Mouse (Mus musculus) adipocyte (in vitro differentiated cells): ENCODE measurements around the gene Nsd1.
A peak's percentile ranks its signal among the peaks of the same experiment; 100 is the strongest.
"Not testable (repeated sequence)": the region's sequence is repeated elsewhere in the genome, so short reads cannot be mapped to it uniquely, and the experiment has no call there.

Experiments used
- DNase-seq: peaks from one replicate; pipeline ENCODE4 v3.0.0-alpha.2; 2016; ENCODE audit warnings: low spot score

The Nsd1 gene

DNA sequence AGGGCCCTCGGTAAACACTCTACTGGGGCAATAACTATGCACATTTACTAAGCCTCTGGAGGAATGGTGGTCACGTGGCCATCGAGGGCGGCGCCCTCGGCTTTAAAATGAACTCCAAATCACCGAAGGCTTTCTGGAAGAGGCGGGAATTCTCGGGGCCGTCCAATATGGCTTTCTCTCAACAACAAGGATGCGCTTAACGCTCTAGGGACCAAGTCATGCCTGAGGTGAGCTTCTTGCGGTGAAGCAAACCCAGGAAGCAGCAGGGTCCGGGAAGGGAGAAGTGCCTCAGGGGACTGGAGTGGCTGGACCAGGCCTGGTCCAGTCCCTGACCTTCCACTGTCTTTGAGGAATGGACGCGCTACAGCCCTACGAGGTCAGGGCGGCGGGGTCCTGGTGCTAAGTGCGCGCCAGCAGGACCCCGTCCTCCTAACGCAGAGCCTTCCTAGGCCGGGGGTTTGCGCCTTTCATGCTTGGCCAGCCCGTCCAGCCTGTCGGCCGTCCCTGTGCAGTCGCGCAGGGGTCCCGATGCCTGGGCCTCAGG is at the start of gene Nsd1:
TSS of gene Nsd1 (plus strand) at position 134 of the 544 bp plus-strand sequence.
- DNase-seq = no peak

DNA sequence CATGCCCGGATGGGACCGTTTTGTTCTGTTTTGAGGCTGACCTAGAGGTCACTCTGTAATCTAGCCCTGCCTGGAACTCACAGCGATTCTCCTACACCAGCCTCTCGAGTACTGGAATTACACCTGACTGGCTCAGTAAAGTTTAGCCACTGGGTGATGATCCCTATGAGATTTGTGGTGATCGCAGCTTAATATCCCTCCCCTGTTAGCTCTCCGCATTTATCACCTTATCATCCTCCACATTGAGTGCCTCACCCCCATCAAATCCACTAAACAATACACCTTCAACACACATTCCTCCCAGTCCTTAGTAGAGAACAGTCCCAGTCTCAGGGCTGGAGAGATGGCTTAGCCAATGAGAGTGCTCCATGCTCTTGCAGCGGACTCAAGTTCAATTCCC is 47.2 kb upstream of the Nsd1 start:
- no peak for DNase-seq

DNA sequence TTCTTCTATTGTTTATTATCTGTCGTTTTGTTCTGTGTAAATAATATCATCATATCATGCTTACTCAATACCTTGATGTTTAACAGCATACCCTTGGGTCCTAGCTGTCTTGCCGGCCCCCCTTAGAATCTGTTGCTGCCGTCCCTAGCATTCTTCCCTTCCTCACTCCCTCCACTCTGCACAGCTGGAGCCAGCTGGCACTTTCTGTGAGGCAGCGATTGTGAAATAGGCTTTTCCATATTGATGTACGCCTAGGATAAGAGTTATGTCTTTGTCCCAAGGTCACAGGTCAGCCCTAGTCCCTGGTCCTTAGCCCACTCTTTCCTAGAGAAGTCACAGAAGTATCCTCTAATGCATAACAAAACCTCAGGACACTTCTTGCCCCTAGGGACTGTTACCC is 46.0 kb upstream of the Nsd1 start:
- no peak for DNase-seq

- no peak for DNase-seq
Observed at GRCm38 (mm10) chr13:55165831-55166339, 43.7 kb upstream of the Nsd1 start.

- no peak for DNase-seq
Observed at GRCm38 (mm10) chr13:55166806-55167725, 42.5 kb upstream of the Nsd1 start.

- DNase-seq = no peak
Observed at GRCm38 (mm10) chr13:55167798-55168197, 41.8 kb upstream of the Nsd1 start.

DNA sequence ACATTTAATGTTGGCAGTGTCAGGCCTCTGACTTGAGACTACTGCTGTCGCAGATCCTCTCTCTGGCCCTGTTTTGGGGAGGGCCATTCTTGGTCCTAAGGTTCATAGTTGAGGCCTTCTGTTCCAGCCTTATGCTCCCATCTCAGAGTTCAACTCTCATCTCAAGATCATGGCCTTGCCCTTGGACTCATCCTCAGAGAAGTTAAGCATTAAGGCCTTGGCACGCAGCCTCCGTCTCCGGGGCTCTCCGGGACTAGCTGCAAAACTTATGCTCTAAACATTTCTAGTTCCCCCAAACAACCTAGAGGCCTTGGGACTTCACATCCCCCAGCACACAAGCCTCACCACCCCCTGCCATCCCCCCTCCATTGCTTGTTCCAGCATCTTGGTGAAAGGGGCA is 41.3 kb upstream of the Nsd1 start:
- DNase-seq = no peak

- DNase-seq = no peak
Observed at GRCm38 (mm10) chr13:55168958-55169369, 40.6 kb upstream of the Nsd1 start.

DNA sequence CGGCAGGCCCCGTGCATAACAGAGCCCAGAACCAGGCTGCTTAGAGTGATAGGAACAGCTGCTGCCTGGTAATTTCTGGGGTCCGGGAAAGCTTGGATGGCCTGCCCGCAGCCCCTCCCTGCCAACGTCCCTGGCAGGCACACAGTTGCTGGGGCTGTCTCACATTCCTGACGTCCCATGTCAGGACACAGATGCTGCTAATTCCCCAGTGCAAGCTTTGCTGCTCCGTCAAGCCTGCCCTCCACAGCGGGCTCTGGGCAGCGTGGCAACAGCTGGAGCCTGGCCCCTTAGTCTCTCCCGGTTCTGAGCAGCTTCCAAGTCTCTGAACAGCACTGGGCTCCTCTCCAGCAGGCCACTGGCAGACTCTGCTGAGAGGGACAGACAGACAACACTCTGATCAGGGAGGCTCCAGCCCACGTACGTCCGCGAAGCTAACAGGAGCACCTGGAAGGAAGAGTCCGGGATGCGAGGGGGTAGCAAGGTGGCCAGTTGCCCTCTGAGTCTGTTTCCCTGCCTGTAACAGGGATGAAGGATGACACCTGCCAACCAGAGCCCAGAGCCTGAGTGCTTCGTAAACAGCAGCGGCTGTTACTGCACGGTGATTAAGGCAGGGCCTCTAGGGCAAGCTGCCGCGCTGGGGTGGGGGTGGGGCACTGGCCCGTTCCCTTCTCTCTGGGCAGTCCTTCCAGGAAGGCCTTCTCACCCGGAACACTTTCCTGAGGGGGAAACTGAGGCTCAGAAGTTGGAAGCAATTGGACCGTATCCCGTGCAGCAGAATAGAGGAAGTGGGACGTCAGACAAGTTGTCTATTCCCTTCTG is 37.9 kb upstream of the Nsd1 start:
- DNase-seq = peak; percentile 79

DNA sequence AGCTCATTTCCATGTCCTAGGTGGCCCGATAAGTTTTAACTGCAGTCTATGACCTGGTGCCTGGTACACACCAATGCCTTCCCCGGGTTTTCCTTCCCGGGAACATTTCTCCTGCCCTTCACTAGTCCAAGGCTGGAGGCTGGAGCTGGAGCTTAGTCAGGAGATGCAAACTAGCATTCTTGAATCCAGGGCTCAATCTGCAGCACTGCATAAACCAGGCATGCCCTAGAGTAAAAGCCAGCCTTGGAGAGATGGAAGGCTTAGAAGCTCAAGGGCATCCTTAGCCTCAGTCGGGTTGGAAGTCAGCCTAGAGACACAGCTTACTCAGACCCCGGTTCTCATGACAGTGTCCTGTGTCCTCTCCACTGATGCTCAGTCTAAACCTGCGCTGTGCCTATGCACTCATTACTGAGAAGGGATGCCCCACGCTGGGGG is 37.2 kb upstream of the Nsd1 start:
- no peak for DNase-seq

DNA sequence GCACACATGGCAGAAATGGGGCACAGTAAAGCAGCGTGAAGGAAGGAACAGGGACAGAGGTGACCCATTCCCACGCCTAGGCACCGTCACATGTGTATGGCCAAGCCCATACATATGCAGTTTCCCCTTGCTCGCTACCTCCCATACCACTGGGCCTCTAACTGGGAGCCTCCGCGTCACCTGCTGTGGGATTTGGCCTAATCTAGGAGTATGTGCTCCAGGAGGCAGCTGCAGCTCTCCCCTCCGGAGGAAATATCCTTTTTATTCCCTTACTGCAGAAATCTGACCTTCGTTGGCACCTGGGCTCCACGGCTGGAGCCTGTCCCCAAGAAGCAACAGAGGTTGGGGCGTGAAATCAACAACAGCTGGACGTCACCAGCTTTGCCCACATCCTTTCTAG is 35.2 kb upstream of the Nsd1 start:
- DNase-seq = no peak

GRCm38 (mm10) chr13:55176265-55176664 is 33.3 kb upstream of the Nsd1 start:
- no peak for DNase-seq

GRCm38 (mm10) chr13:55177903-55178496 is 31.6 kb upstream of the Nsd1 start:
- DNase-seq = peak; percentile 24

DNA sequence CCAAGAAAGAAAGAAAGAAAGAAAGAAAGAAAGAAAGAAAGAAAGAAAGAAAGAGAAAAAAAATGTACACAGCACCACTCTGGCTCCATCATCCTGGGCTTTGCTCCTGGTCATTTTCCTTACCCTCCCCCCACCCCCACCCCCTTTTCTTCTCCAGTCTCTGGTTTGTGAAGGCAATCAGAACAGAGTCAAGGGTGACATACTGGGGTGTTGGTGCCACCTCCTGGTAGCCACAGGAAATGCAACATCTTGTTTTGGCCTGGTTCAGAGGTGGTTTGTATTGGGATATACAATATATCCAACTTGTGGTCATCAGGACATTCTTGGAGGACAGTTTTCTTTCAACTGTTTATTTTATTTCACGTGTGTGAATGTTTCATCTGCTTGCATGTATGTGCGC is 31.0 kb upstream of the Nsd1 start:
- DNase-seq = peak; percentile 82

- DNase-seq = peak; percentile 61
Observed at GRCm38 (mm10) chr13:55179591-55179990, 30.0 kb upstream of the Nsd1 start.

- no peak for DNase-seq
Observed at GRCm38 (mm10) chr13:55181786-55182172, 27.8 kb upstream of the Nsd1 start.

GRCm38 (mm10) chr13:55182173-55182894 is 27.2 kb upstream of the Nsd1 start:
- peak; percentile 48 for DNase-seq

- peak; percentile 68 for DNase-seq
Observed at GRCm38 (mm10) chr13:55183382-55183781, 26.2 kb upstream of the Nsd1 start.

DNA sequence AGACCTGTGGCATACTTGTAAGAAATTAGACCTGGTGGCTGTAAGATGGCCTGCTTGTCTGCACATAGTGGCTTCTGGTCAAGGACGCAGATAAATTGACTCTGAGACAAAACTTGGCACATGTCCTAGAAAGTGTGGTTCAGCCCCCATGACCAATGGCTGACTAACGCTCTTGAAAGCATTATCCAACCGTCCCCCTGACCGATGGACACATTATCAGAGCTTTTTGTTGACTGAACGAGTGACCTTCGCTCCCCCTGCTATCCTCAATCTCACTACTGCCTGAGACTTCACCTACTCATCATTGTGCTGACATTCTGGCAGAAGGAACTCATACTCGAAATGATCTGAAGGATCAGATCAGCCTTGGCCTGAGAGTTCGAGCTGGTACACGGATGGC is 22.5 kb upstream of the Nsd1 start:
- not testable (repeated sequence) for DNase-seq

DNA sequence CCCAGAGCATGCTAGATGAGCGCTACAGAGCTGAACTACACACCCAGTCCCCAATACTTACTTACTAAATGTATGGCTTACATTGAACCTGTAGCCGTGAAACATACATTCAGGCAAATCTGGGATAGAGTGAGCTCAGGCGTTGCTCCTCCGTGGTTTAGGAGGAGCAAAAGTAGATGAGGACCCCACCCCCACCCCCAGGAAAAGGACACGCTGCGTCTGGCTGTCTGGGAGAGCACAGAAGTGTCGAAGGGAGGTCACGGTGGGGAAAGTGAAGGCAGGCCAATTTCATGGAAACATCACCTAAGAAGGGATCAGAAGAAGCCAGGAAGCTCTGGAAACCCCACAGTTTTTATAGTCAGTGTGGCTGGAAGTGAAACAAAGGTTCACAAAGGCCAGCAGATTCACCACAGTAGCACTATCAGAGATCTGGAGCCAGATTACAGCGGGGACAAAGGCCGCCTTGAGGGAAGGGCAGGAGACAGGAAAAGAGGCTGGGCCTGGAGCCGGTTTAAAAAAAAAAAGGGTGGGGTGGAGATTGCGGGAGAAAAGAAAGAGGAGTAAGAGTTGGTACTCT is 20.0 kb upstream of the Nsd1 start:
- DNase-seq = no peak
